Mouse (Mus musculus) stomach, postnatal 0 days (tissue): Measurements from ENCODE around the gene Etv2.

ENCODE experiments used
- CTCF ChIP-seq: IDR thresholded peaks from 2 replicates; pipeline ENCODE4 v1.5.1; 2016; ENCODE audit warnings: antibody characterized with exemption, low read depth, mild to moderate bottlenecking, moderate library complexity
- EP300 ChIP-seq: optimal IDR thresholded peaks from 2 replicates; pipeline ENCODE3; 2016; ENCODE audit warnings: antibody characterized with exemption

- no peak for TF ChIP-seq CTCF
- TF ChIP-seq EP300, result no peak
Observed at GRCm38 (mm10) chr7:30593579-30594509, 41.8 kb downstream of the Etv2 start.
